Mouse (Mus musculus): ENCODE results near the gene Vmn2r8.
"Not testable (repeated sequence)": the region's sequence is repeated elsewhere in the genome, so short reads cannot be mapped to it uniquely, and the experiment has no call there.

Gene Vmn2r8

DNA sequence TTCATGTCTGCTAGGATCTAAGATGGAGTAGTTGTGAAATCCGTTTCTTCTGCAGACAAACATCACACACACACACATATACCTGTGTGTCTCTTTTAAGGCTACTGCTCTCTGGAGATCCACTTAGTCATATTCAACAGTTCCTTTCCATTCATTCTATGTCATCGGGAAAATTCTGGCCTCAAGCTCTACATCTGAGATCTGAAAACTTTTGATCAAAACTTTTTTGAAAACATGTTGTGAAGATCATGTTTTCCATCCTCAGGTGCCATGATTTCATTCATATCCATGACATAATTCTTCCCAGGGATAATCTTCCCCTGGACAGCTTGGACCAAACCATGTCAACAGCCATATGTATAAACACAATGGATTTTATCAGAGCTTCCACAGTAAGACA is at the start of gene Vmn2r8:
Gene Vmn2r8, minus strand, starts transcription at position 101 of the 400 bp plus-strand sequence.
- not testable (repeated sequence) for DNase-seq (ENCODE audit: low read depth in 2 of 2, low spot score in 2 of 2)

DNA sequence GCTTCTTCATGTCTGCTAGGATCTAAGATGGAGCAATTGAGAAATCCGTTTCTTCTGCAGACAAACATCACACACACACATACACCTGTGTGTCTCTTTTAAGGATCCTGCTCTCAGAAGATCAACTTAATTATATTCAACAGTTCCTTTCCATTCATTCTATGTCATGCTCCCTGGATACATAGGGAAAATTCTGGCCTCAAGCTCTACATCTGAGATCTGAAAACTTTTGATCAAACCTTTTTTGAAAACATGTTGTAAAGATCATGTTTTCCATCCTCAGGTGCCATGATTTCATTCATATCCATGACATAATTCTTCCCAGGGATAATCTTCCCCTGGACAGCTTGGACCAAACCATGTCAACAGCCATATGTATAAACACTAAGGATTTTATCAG is 43.9 kb upstream of the Vmn2r8 start, which contains the start of gene Vmn2r9:
Gene Vmn2r9, minus strand, starts transcription at position 101 of the 400 bp plus-strand sequence.
- DNase-seq (ENCODE audit: low read depth in 2 of 2, low spot score in 2 of 2): not testable (repeated sequence)

DNA sequence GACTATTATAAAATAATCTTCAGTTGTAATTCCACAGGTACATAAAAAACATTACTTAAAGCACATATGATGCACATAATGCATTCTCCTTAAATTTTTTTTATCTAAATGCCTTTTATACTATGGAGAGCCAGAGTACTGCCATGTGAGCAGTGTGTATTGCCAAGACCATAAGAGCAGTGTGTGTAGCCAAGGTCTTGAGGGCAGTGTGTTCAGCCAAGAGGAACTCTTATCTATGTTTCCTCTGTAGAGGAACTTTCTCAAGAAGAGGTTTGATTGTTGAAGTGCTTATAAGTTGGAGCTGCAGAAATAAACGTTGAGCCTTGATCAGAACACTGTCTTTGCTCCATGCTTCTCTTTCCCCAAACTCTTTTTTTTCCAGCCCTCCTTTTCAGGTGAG is 40.8 kb upstream of the Vmn2r8 start:
- DNase-seq (ENCODE audit: low read depth in 2 of 2, low spot score in 2 of 2): no peak

DNA sequence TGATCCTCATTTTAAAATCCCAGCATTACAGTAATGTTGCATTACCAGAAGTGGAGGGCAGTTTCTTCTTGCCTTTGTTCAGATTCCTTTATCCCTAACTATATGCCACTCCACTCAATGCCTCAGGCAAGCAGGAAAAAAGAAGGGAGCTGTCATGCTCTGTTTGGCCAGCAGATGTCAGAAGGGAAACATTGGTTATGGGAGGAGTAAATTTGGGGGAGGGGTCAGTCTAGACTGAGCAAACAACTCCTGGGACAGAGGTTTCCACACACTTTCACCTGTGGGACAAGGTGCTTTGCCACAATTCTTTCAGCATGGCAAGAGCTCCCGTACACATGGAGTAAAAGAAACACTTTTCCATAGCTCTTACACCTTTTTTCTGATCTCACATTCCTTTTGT is 27.5 kb upstream of the Vmn2r8 start:
- DNase-seq (ENCODE audit: low read depth in 2 of 2, low spot score in 2 of 2): no peak

DNA sequence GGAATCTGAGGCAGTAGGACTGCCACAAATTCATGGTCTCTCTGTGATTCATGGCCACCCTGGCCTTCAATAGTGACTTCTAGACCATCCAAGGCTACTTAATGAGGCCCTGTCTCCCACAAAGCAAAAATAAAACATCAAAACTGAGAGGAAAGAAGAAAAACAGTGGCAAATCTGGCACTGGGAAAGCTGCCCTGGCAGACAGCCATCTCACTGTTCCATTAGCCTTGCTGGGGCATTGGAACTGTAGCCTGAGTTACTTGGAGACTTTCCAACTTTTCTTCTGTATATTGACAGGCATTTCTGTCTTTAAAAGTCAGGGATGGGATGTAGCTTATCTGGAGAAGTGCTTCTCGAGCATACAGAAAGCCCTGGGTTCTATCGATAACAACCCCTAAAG is 14.6 kb upstream of the Vmn2r8 start:
- DNase-seq (ENCODE audit: low read depth in 2 of 2, low spot score in 2 of 2): no peak

DNA sequence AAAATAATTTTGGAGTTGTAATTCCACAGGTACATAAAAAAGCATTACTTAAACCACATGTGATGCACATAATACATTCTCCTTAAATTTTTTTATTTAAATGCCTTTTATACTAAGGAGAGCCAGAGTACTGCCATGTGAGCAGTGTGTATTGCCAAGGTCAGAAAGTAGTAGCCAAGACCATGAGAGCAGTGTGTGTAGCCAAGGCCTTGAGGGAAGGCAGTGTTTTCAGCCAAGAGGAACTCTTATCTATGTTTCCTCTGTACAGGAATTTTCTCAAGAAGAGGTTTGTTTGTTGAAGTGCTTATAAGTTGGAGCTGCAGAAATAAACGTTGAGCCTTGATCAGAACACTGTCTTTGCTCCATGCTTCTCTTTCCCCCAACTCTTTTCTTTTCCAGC is 5.0 kb downstream of the Vmn2r8 start:
- no peak for DNase-seq (ENCODE audit: low read depth in 2 of 2, low spot score in 2 of 2)

DNA sequence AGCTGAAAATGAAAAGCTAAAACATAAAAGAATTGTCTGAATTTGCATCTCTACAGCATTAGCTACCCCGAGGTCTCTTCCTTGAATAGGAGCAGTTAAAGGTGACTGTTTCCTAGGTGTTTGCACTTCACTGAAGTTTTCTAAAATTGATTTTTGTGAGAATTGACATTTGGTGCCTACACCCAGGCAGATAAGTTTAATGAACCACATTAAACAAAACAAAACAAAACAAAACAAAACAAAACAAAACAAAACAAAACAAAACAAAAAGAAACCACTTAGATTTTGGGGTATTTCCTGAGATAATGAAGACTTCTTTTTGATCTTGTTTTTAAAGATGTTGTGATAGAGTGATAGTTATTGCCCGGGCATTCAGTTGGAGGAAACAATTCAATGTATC is 13.4 kb downstream of the Vmn2r8 start, which contains the start of gene Tmed11:
Gene Tmed11, minus strand, starts transcription at position 101 of the 400 bp plus-strand sequence.
- not testable (repeated sequence) for DNase-seq (ENCODE audit: low read depth in 2 of 2, low spot score in 2 of 2)

DNA sequence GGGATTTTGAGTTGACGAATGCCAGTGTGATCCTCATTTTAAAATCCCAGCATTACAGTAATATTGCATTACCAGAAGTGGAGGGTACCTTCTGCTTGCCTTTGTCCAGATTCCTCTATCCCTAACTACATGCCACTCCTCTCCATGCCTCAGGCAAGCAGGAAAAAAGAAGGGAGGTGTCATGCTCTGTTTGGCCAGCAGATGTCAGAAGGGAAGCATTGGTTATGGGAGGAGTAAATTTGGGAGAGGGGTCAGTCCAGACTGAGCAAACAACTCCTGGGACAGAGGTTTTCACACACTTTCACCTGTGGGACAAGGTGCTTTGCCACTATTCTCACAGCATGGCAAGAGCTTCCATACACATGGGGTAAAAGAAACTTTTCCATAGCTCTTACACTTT is 18.3 kb downstream of the Vmn2r8 start:
- DNase-seq (ENCODE audit: low read depth in 2 of 2, low spot score in 2 of 2): not testable (repeated sequence)

DNA sequence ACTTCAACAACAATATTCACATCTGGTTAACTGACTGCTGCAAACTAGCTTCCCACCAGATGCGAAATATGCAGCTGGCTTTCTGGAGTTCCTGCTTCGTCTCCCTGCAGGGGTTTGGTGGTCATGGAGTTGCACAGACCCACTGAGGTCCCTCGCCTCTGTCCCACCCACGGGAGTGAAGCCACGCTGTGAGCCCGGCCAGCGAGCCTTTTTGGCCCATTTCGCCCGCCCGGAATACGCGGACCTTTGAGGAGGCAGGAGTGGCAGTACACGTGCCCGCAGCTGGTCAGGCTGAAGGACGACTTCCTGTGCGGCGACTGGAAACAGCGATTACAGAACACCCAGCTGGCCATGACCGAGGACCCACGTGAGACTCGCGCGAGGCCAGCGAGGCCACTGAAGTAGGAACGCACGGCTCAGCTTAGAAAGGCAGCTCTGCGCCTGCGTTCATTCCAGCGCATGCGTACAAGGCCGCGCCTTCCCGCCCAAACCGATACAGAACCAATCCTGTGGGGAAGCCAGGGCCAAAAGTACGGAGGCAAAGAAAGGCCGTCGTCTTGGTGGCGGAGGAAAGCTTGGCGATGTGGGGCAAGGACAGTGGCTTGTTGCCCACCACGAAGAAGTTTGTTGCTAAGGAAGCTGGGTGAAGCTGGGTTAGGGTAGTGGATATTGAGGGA is 33.9 kb downstream of the Vmn2r8 start, which contains the start of gene Rnf212:
Gene Rnf212, minus strand, starts transcription at position 353 of the 677 bp plus-strand sequence.
- DNase-seq (ENCODE audit: low read depth in 2 of 2, low spot score in 2 of 2): no peak

DNA sequence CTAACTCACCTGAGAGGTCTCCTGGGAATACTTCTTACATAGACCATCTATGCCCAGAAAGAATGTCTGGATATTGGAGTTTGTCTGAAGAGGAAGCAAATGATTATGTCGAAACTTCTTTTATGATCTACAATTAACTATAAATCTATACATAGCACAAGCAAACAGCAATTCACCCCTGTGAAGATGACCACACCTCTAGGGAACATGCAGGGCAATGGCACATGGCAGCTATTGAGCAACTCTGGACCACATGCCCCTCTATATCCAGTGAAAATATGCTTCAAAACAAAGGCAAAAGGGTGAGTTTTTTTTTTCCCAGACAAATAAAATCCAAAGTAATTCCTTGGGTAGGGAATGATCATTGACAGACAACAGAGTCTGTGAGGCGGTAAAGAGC is 48.6 kb downstream of the Vmn2r8 start:
- DNase-seq (ENCODE audit: low read depth in 2 of 2, low spot score in 2 of 2): no peak

DNA sequence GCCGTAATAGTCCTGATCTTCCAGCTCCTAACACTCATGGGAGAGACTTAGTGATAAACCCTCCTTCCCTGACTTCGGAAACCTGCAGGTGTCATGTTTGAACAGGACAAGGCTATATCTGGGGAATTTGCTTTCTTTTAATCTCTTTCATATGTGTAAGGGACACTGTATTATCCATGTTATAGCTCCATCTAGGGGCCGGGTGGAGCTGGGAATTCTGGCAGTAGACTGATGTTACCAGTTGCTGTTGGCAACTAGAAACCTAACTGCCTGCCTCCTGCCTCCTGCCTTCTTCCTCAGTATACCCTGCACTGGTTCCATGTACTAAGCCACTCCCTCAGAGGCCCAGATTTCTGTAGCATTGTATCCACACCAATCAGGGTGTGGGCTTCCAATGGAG is 50.3 kb downstream of the Vmn2r8 start:
- no peak for DNase-seq (ENCODE audit: low read depth in 2 of 2, low spot score in 2 of 2)

DNA sequence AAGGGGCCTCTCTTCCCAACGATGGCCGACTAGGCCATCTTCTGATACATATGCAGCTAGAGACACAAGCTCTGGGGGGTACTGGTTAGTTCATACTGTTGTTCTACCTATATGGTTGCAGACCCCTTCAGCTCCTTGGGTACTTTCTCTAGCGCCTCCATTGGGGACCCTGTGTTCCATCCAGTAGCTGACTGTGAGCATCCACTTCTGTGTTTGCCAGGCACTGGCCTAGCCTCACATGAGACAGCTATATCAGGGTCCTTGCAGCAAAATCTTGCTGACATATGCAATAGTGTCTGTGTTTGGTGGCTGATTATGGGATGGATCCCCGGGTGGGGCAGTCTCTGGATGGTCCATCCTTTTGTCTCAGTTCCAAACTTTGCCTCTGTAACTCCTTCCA is 57.4 kb downstream of the Vmn2r8 start:
- not testable (repeated sequence) for DNase-seq (ENCODE audit: low read depth in 2 of 2, low spot score in 2 of 2)

DNA sequence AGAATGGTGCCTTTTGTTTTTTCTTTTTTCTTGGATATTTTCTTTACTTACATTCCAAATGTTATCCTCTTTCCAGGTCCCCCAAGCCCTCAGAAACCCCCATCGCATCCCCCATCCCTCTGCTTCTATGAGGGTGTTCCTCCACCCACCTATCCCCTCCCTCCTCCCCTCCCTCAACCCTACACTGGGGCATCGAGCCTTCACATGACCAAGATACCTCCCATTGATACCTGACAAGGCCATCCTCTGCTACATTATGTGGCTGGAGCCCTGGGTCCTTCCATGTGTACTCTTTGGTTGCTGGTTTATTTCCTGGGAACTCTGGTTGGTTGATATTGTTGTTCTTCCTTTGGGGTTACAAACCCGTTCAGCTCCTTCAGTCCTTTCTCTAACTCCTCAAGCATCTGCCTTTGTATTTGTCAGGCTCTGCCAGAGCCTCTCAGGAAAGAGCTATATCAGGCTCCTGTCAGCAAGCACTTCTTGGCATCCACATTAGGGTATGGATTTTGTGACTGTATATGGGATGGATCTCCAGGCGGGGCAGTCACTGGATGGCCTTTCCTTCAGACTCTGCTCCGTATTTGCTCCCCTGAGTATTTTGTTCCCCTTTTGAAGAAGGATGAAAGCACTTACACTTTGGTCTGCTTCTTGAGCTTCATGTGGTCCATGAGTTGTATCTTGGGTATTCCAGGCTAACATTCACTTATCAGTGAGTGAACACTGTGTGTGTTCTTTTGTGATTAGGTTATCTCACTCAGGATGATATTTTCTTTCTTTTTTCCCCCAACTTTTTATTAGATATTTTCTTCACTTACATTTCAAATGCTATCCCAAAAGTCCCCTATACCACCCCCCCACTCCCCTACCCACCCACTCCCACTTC is 58.1 kb downstream of the Vmn2r8 start:
- DNase-seq (ENCODE audit: low read depth in 2 of 2, low spot score in 2 of 2): no peak

DNA sequence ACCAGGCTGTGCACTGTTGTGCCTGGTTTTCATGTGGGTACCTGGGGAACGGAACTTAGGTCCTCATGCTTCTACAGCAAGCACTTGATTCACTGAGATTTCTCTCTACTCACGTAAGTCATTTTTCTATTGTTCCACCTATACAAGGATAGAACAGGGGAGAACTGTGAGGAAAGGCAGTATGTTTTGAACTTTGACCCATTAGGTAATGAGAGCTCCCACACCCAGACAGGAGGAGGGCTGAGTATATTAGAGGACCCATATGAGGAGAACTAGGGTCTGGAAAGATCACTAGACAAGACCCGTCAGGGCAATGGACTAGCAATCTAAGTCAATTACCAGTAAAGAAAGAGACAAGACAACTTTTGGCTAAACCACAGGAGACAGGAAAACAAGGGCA is 64.0 kb downstream of the Vmn2r8 start:
- DNase-seq (ENCODE audit: low read depth in 2 of 2, low spot score in 2 of 2): no peak

DNA sequence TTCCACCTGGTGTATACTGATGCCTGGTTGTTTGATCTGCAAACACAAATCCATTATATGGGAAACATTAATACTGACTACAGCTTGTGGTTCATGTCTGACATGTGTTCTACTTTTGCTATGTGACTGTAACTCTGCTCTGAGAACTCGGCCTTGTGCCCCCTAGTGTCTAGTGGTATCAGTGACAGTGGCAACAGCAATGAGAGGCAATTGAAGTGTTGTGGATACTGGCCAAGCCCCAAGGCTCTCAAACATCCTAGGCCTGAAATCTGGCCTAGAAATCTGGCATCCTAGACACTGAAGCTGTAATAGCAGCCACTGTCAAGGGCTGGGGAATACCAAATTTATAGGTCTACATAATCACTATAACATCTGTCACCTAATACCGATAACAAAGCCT is 64.8 kb downstream of the Vmn2r8 start:
- DNase-seq (ENCODE audit: low read depth in 2 of 2, low spot score in 2 of 2): no peak

DNA sequence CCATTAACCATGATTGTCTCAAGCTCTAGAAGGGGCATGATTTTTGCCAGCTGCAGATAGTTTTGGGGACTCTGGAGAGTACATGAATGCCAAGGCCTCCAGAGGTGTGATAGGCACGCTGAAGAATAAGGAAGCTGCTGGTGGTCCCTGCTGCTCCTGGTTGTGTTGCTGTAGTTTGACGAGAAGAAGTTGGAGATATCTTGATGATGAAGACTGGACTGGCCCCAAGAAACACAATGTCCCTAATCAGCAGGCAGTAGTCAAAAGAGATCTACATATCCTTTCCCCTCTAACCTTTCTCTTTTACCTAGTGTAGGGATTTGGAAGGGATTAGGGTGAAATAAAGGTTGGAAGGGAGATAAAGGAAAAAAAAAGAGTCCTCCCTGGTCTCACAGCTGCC is 66.1 kb downstream of the Vmn2r8 start:
- DNase-seq (ENCODE audit: low read depth in 2 of 2, low spot score in 2 of 2): no peak

DNA sequence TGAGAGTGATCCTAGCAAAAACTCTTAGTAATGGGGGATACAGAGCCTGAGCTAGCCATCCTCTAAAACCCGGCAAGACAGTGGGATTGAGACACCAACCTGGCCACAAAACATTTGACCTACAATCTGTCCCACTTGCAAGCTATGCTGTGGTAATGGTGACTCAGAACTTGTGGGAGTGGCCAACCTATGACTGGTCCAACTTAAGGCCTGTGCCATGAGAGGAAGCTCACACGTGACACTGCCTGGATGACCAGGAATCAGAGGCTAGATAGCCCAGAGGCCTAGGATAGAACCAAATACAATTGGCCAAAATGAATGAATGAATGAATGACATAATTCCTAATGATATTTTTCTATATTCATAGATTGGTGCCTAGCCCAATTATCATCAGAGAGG is 66.8 kb downstream of the Vmn2r8 start:
- DNase-seq (ENCODE audit: low read depth in 2 of 2, low spot score in 2 of 2): no peak
